Mouse (Mus musculus): Measurements from ENCODE around the gene Nfam1. TPM values are rescaled to one million over a fixed set of nuclear protein-coding genes. Genes with fewer than 3 reads are reported as not detected.

The Nfam1 gene
- 1.2 and 1.4 TPM in 2 replicates for polyA plus RNA-seq (2012; rRNA removed)

DNA sequence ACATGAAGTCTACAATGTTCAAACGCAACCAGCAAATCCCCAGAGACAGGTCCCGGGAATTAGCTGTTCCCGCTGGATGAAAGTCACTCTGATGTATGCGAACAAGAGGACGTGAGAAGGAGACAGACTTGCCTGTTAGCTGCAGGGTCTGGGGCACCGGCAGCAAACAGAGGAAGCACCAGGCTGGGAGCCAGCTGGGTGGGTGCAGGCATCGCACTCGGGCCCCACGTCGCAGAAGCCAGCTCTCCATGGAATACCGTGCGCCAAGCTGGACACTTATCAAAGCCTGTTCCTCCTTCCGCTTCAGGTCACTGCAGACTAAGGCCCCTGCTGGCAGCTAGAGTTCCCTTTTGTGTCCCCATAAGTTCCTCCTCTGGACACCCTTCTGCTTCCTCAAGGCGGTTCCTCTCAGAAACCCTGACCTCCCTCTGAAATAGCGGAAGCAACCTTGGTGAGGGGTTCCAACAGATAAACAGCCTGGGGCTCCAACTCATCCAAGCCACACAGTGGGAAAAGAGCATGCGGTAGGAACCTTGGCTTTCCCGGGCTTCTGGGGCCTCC lies at the start of gene Nfam1:
Nfam1 (minus strand) TSS at position 326 of the 561 bp plus-strand sequence.

GRCm38 (mm10) chr15:82987732-82988112 lies 45.4 kb downstream of the Nfam1 start, which contains the start of gene Tcf20:
Gene Tcf20 (minus strand): TSS chr15:82987872.

Other genes with a start within 250 kb of the Nfam1 start
- gene Cyp2d26, start 239.0 kb downstream of the Nfam1 start, polyA plus RNA-seq (2012; rRNA removed): 0.10 and 0.19 TPM in 2 replicates
- gene Tcf20, start 45.4 kb downstream of the Nfam1 start, polyA plus RNA-seq (2012; rRNA removed): 38.6 and 44.8 TPM in 2 replicates
- gene Serhl, start 56.2 kb upstream of the Nfam1 start, polyA plus RNA-seq (2012; rRNA removed): 8.0 and 10.3 TPM in 2 replicates
- 93.1 and 105 TPM in 2 replicates for gene Rrp7a, start 89.5 kb upstream of the Nfam1 start, polyA plus RNA-seq (2012; rRNA removed)
- 78.5 and 82.2 TPM in 2 replicates for gene Poldip3, start 116.1 kb upstream of the Nfam1 start, polyA plus RNA-seq (2012; rRNA removed)
- 46.0 and 53.9 TPM in 2 replicates for gene Cyb5r3, start 139.3 kb upstream of the Nfam1 start, polyA plus RNA-seq (2012; rRNA removed)
- 3.1 and 4.0 TPM in 2 replicates for gene A4galt, start 218.5 kb upstream of the Nfam1 start, polyA plus RNA-seq (2012; rRNA removed)

Data from central nervous system, embryonic 18 days (tissue).